Mouse (Mus musculus): Measurements from ENCODE around the gene Gm11985. TPM values are rescaled to one million over a fixed set of nuclear protein-coding genes. Genes with fewer than 3 reads are reported as not detected.

Gm11985 gene
- total RNA-seq, 2 experiments from 2014 or later = not detected

GRCm38 (mm10) chr11:7199736-7200392 is 11.5 kb upstream of the Gm11985 start:
- peak; percentile 49 to 60 for DNase-seq (ENCODE audit: extremely low spot score in 1 of 2, low spot score in 2 of 2)
- TF ChIP-seq CTCF (IDR thresholded peaks at IDR 0.05) = peak; percentile 86
- intact Hi-C loops (cut with DNase I) = loop anchor here (5.0 kb wide), 1 partner anchor 543 kb away; the partner anchor contains the start of gene Ramp3
- no peak overlapping the region for H3K27ac ChIP-seq
- H3K4me3 ChIP-seq = no peak overlapping the region

GRCm38 (mm10) chr11:7198481-7199256 is 10.3 kb upstream of the Gm11985 start:
- Histone ChIP-seq H3K27ac (no peak overlapping the region), H3K4me3 (no peak overlapping the region)
- no peak for TF ChIP-seq CTCF (IDR thresholded peaks at IDR 0.05)
- no peak for DNase-seq (ENCODE audit: extremely low spot score in 1 of 2, low spot score in 2 of 2)
- intact Hi-C loops (cut with DNase I) = no loop called here

- no peak for TF ChIP-seq CTCF (IDR thresholded peaks at IDR 0.05)
- Histone ChIP-seq H3K27ac (no peak overlapping the region), H3K4me3 (no peak overlapping the region)
- DNase-seq (ENCODE audit: extremely low spot score in 1 of 2, low spot score in 2 of 2) = no peak
- intact Hi-C loops (cut with DNase I) = no loop called here
These were observed 9.6 kb upstream of the Gm11985 start for GRCm38 (mm10) chr11:7198006-7198405.

GRCm38 (mm10) chr11:7197491-7197941 is 9.1 kb upstream of the Gm11985 start, which contains the start of gene Igfbp1:
TSS of gene Igfbp1 (plus strand) at chr11:7197782.
- intact Hi-C loops (cut with DNase I) = no loop called here
- H3K27ac ChIP-seq = no peak within 1 kb of the TSS
- no peak for TF ChIP-seq CTCF (IDR thresholded peaks at IDR 0.05)
- no peak within 1 kb of the TSS for H3K4me3 ChIP-seq
- DNase-seq (ENCODE audit: extremely low spot score in 1 of 2, low spot score in 2 of 2) = no peak

- intact Hi-C loops (cut with DNase I) = no loop called here
- TF ChIP-seq CTCF (IDR thresholded peaks at IDR 0.05) = no peak
These were observed 6.9 kb upstream of the Gm11985 start for GRCm38 (mm10) chr11:7195312-7195685.

GRCm38 (mm10) chr11:7194432-7195311 is 6.3 kb upstream of the Gm11985 start:
- Histone ChIP-seq H3K4me3 (no peak overlapping the region), H3K27ac (no peak overlapping the region)
- no peak for DNase-seq (ENCODE audit: extremely low spot score in 1 of 2, low spot score in 2 of 2)
- intact Hi-C loops (cut with DNase I) = no loop called here
- TF ChIP-seq CTCF (IDR thresholded peaks at IDR 0.05) = no peak; the same call in none of the 2 replicates

More at GRCm38 (mm10) chr11:7195312-7195685, 6.9 kb upstream of the Gm11985 start:
- no peak for DNase-seq (ENCODE audit: extremely low spot score in 1 of 2, low spot score in 2 of 2)
- no peak overlapping the region for H3K4me3 ChIP-seq
- H3K27ac ChIP-seq = no peak overlapping the region

- Histone ChIP-seq H3K4me3 (no peak overlapping the region), H3K27ac (no peak overlapping the region)
- no peak; the same call in 1 of the 2 replicates for TF ChIP-seq CTCF (IDR thresholded peaks at IDR 0.05)
- no peak for DNase-seq (ENCODE audit: extremely low spot score in 1 of 2, low spot score in 2 of 2)
- intact Hi-C loops (cut with DNase I) = no loop called here
These were observed 4.8 kb upstream of the Gm11985 start for GRCm38 (mm10) chr11:7193134-7193533.

GRCm38 (mm10) chr11:7192710-7193109 is 4.3 kb upstream of the Gm11985 start:
- H3K27ac ChIP-seq = no peak overlapping the region
- no peak for DNase-seq (ENCODE audit: extremely low spot score in 1 of 2, low spot score in 2 of 2)
- intact Hi-C loops (cut with DNase I) = no loop called here
- H3K4me3 ChIP-seq = no peak overlapping the region
- TF ChIP-seq CTCF (IDR thresholded peaks at IDR 0.05) = no peak

GRCm38 (mm10) chr11:7187472-7187871 is 897 bp downstream of the Gm11985 start:
- DNase-seq (ENCODE audit: extremely low spot score in 1 of 2, low spot score in 2 of 2) = no peak
- TF ChIP-seq CTCF (IDR thresholded peaks at IDR 0.05) = no peak
- H3K27ac ChIP-seq = no peak overlapping the region
- intact Hi-C loops (cut with DNase I) = no loop called here
- H3K4me3 ChIP-seq = no peak overlapping the region

- no peak for TF ChIP-seq CTCF (IDR thresholded peaks at IDR 0.05)
- no peak for DNase-seq (ENCODE audit: extremely low spot score in 1 of 2, low spot score in 2 of 2)
- no peak overlapping the region for H3K27ac ChIP-seq
- intact Hi-C loops (cut with DNase I) = no loop called here
- no peak overlapping the region for H3K4me3 ChIP-seq
These were observed 3.9 kb downstream of the Gm11985 start for GRCm38 (mm10) chr11:7184420-7184819.

GRCm38 (mm10) chr11:7182409-7183042 is 5.8 kb downstream of the Gm11985 start:
- TF ChIP-seq CTCF (IDR thresholded peaks at IDR 0.05) = no peak; the same call in 1 of the 2 replicates
- DNase-seq (ENCODE audit: extremely low spot score in 1 of 2, low spot score in 2 of 2) = no peak

More at GRCm38 (mm10) chr11:7182409-7183042, 5.8 kb downstream of the Gm11985 start:
- Histone ChIP-seq H3K4me3 (no peak overlapping the region), H3K27ac (no peak overlapping the region)
- intact Hi-C loops (cut with DNase I) = no loop called here

Data from left cerebral cortex, adult 2 months (tissue).